Mouse (Mus musculus): Measurements from ENCODE around the gene Btbd35f23. TPM values are rescaled to one million over a fixed set of nuclear protein-coding genes. Genes with fewer than 3 reads are reported as not detected.
"Not testable (repeated sequence)": the region's sequence is repeated elsewhere in the genome, so short reads cannot be mapped to it uniquely, and the experiment has no call there.

The Btbd35f23 gene
- not detected in 2 replicates for polyA plus RNA-seq (2014; fragmentation: Nextera tagmentation; extraction: Ambion mirVana)

- H3K4me3 ChIP-seq (replicated peaks; ENCODE audit: low read length); ATAC-seq (ENCODE audit: low FRiP score); H3K9ac ChIP-seq; DNase-seq (ENCODE audit: low spot score); H3K4me1 ChIP-seq (replicated peaks; ENCODE audit: control insufficient read depth, insufficient read depth, low read length); H3K9me3 ChIP-seq (ENCODE audit: control insufficient read depth, low read length); H3K36me3 ChIP-seq (replicated peaks; ENCODE audit: control insufficient read depth, insufficient read depth); H3K27ac ChIP-seq; H3K4me2 ChIP-seq (replicated peaks); H3K27me3 ChIP-seq (ENCODE audit: control insufficient read depth, insufficient read depth, low read length): not testable (repeated sequence)
- 71% methylated on average over 1 of the region's 2 CpGs for WGBS
Observed at GRCm38 (mm10) chrX:3076575-3076974, at the start of gene Btbd35f23. Btbd35f23 (plus strand) TSS chrX:3076875.

Other genes starting within 250 kb of the Btbd35f23 start
- not detected in 2 replicates for gene Btbd35f24, start 119.0 kb downstream of the Btbd35f23 start, polyA plus RNA-seq (2014; fragmentation: Nextera tagmentation; extraction: Ambion mirVana)